Mouse (Mus musculus) bone marrow, adult 2 months (tissue): ENCODE measurements around the gene Mrpl53.

ENCODE experiments used
- CTCF ChIP-seq: fragments of 200-500 bp; IDR thresholded peaks from 2 replicates; pipeline ENCODE4 v1.5.1; 2011; ENCODE audit warnings: low read length, control low read depth; ENCODE audit not compliant: control insufficient read depth, insufficient read depth
- POLR2A ChIP-seq: fragments of 200-500 bp; IDR thresholded peaks from 2 replicates; pipeline ENCODE4 v1.6.1; 2011; ENCODE audit warnings: low read depth, mild to moderate bottlenecking, control low read depth, low read length, borderline replicate concordance; ENCODE audit not compliant: control insufficient read depth

- TF ChIP-seq CTCF (no peak), POLR2A (no peak)
Observed at GRCm38 (mm10) chr6:83086121-83087035, 22.5 kb upstream of the Mrpl53 start, which contains the start of gene Lbx2.
